Mouse (Mus musculus) cerebellum, adult 2 months (tissue): ENCODE data around the gene Smim8.
"Not testable (repeated sequence)": the region's sequence is repeated elsewhere in the genome, so short reads cannot be mapped to it uniquely, and the experiment has no call there.

ENCODE experiments used
- CTCF ChIP-seq: fragments of 200-500 bp; IDR thresholded peaks from 2 replicates; pipeline ENCODE4 v1.5.1; 2011; ENCODE audit warnings: low read depth, mild to moderate bottlenecking, control low read depth, low read length, moderate library complexity, borderline replicate concordance; ENCODE audit not compliant: insufficient read depth
- POLR2A ChIP-seq: fragments of 200-500 bp; IDR thresholded peaks from 2 replicates; pipeline ENCODE4 v1.6.1; 2011; ENCODE audit warnings: low read length, control low read depth, borderline replicate concordance; ENCODE audit not compliant: insufficient read depth

GRCm38 (mm10) chr4:34733415-34733814, 44.8 kb downstream of the Smim8 start:
- TF ChIP-seq POLR2A, result not testable (repeated sequence)
- peak; percentile 4; the same call in 1 of the 2 replicates for TF ChIP-seq CTCF
